Mouse (Mus musculus): ENCODE results near the gene Hist2h2aa1. TPM values are rescaled to one million over a fixed set of nuclear protein-coding genes. Genes with fewer than 3 reads are reported as not detected.

Gene Hist2h2aa1
- polyA plus RNA-seq, 2 experiments = 18.1 to 44.2 TPM

DNA sequence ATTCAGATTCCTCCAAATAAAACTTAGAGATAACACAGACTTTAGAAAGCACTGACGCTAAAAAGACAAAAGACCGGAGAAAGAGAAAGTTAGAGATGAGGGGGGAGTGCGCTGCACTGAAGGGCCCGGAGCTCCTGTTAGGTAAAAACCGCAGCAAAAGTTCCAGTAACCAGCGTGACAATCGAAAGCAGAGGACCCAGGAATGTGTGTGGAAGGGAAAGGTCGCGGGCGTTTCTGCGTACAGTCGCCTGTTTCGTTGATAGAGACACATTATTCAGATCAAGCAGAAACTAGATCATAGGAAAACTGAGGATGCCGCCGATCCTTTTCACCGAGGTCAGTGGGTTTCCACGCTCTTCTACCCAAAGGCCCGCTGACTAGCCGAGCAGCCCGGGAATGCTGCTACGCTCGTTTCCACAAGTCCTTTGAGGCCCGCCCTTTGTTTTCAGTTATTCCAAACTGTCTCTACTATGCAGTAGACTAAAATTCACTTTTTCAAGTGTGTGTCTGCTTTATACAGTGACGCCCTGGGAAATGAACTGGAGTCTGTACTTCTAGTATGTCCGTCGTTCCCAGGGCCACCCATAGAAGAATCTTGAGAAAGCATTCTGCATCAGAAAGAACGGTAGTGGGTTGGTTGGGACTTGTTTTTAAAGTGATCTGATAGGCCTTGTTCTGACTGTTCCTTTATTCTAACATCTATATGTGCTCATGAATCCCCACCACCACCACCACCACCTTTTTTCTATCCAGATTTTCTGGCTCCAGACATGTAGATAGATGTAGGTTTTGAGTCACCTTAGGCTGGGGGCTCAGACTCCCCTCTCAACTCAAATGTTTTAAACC is 18.5 kb downstream of the Hist2h2aa1 start:
- peak overlapping the region; percentile 78 for H3K4me2 ChIP-seq (replicated peaks; ENCODE audit: low read depth, low read length, severe bottlenecking)
- no peaks in the 10 kb centered on the region for H3K36me3 ChIP-seq (ENCODE audit: control insufficient read depth, insufficient read depth, low read length)
- peaks cover 17% of the 10 kb centered on the region for H3K4me1 ChIP-seq (ENCODE audit: control insufficient read depth, insufficient read depth, low read length)
- H3K27me3 ChIP-seq (ENCODE audit: control insufficient read depth, insufficient read depth, low read length) = no peaks in the 10 kb centered on the region
- peak overlapping the region; percentile 75 for H3K9ac ChIP-seq (ENCODE audit: low read depth, low read length, severe bottlenecking)
- no peak for TF ChIP-seq POLR2A (IDR thresholded peaks at IDR 0.05; ENCODE audit: borderline replicate concordance, extremely low read depth, insufficient read depth, insufficient read length)
- no peaks in the 10 kb centered on the region for H3K9me3 ChIP-seq (ENCODE audit: control insufficient read depth, low read length)
- H3K4me3 ChIP-seq (replicated peaks; ENCODE audit: low read length) = peak overlapping the region; percentile 60
- H3K27ac ChIP-seq (replicated peaks; ENCODE audit: low read depth, low read length) = peak overlapping the region; percentile 98
- DNase-seq (ENCODE audit: low spot score) (peak; percentile 62), ATAC-seq (ENCODE audit: low FRiP score, low read depth) (peak; percentile 27; the same call in 1 of the 2 replicates)
- 9% methylated on average over 27 of the region's 27 CpGs for WGBS

DNA sequence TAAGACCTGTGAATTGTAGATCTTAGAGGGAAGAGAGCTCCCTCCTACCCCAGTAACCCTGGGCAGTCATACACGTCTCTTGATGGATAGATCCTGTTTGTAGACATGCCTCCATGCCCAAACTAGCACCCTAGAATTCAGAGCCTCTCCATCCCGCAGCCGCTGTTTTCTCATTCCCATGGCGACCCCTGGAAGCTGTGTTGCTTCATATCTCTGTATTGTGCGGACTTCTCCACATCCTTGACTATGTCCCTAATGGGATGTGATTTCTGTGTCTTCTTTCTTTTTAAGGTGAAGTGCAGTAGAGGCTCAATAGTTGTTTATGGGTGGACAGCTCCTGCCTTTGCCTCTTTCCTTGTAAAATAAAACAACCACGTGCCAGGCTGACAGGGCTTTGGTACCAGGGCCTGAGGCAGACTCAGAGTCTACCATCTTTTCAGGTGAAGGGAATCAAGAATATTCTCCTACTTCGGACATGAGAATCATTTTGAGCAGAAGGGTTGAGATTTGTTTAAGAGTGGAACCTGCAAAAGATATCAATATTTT is 19.2 kb downstream of the Hist2h2aa1 start:
- DNase-seq (ENCODE audit: low spot score) = no peak

DNA sequence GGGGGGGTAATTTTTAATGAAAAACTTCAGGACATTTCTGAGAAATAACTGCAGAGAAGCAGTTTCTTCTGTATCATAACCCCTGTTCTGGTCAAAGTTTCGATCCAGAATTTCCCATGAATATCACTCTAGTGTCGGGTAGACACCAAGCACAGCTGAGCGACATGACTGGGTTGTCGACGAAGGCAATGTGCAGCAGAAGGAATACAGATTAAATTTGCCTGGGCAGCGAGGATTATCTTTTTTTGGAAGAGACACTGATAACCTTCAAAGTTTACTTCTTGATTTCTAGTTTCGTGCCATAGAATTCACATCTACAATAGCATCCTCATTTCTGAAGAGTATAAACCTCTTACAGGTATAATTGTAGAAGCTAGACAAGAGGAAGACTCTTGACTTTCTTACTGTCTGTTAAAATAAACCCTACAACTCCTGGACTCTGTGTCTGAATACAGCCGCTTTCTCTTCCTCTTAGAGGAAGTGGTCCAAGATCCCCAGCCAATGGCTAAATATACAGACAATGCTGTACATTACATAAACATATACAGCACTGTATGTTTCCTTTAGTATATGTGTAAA is 20.9 kb downstream of the Hist2h2aa1 start:
- Histone ChIP-seq H3K27me3 (ENCODE audit: control insufficient read depth, insufficient read depth, low read length) (no peaks in the 10 kb centered on the region), H3K36me3 (ENCODE audit: control insufficient read depth, insufficient read depth, low read length) (no peaks in the 10 kb centered on the region), H3K4me3 (replicated peaks; ENCODE audit: low read length) (no peak overlapping the region), H3K27ac (replicated peaks; ENCODE audit: low read depth, low read length) (no peak overlapping the region), H3K4me2 (replicated peaks; ENCODE audit: low read depth, low read length, severe bottlenecking) (no peak overlapping the region), H3K9me3 (ENCODE audit: control insufficient read depth, low read length) (no peaks in the 10 kb centered on the region), H3K9ac (ENCODE audit: low read depth, low read length, severe bottlenecking) (no peak overlapping the region), H3K4me1 (ENCODE audit: control insufficient read depth, insufficient read depth, low read length) (peaks cover 17% of the 10 kb centered on the region)
- ATAC-seq (ENCODE audit: low FRiP score, low read depth) = no peak
- no peak for DNase-seq (ENCODE audit: low spot score)
- 89% methylated on average over 8 of the region's 8 CpGs for WGBS
- TF ChIP-seq POLR2A (IDR thresholded peaks at IDR 0.05; ENCODE audit: borderline replicate concordance, extremely low read depth, insufficient read depth, insufficient read length) = no peak

More for the DNA sequence above, 19.2 kb downstream of the Hist2h2aa1 start:
- H3K4me2 ChIP-seq (replicated peaks; ENCODE audit: low read depth, low read length, severe bottlenecking) = peak overlapping the region; percentile 78
- ATAC-seq (ENCODE audit: low FRiP score, low read depth) = no peak
- H3K4me1 ChIP-seq (ENCODE audit: control insufficient read depth, insufficient read depth, low read length) = peaks cover 17% of the 10 kb centered on the region
- no peaks in the 10 kb centered on the region for H3K36me3 ChIP-seq (ENCODE audit: control insufficient read depth, insufficient read depth, low read length)
- no peaks in the 10 kb centered on the region for H3K27me3 ChIP-seq (ENCODE audit: control insufficient read depth, insufficient read depth, low read length)
- peak overlapping the region; percentile 98 for H3K27ac ChIP-seq (replicated peaks; ENCODE audit: low read depth, low read length)
- no peaks in the 10 kb centered on the region for H3K9me3 ChIP-seq (ENCODE audit: control insufficient read depth, low read length)
- H3K9ac ChIP-seq (ENCODE audit: low read depth, low read length, severe bottlenecking) = no peak overlapping the region
- no peak for TF ChIP-seq POLR2A (IDR thresholded peaks at IDR 0.05; ENCODE audit: borderline replicate concordance, extremely low read depth, insufficient read depth, insufficient read length)
- 71% methylated on average over 7 of the region's 7 CpGs for WGBS
- peak overlapping the region; percentile 60; the same call in 1 of the 2 replicates for H3K4me3 ChIP-seq (replicated peaks; ENCODE audit: low read length)

DNA sequence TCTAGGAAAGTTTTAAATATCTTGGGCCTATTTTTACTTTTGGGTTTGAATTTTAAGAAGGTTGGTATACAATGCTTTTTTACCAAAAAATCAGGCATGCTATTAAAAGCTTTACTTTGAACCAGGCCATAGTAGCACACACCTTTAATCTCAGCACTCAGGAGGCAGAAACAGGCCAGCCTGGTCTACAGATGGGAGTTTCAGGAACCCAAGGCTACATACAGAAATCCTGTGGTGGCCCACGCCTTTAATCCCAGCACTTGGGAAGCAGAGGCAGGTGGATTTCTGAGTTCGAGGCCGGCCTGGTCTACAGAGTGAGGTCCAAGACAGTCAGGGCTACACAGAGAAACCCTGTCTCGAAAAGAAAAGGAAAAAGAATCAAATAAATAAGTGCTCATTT is 22.2 kb downstream of the Hist2h2aa1 start:
- Histone ChIP-seq H3K9me3 (ENCODE audit: control insufficient read depth, low read length) (no peaks in the 10 kb centered on the region), H3K9ac (ENCODE audit: low read depth, low read length, severe bottlenecking) (no peak overlapping the region), H3K27me3 (ENCODE audit: control insufficient read depth, insufficient read depth, low read length) (no peaks in the 10 kb centered on the region), H3K36me3 (ENCODE audit: control insufficient read depth, insufficient read depth, low read length) (no peaks in the 10 kb centered on the region), H3K4me3 (replicated peaks; ENCODE audit: low read length) (no peak overlapping the region), H3K4me2 (replicated peaks; ENCODE audit: low read depth, low read length, severe bottlenecking) (peak overlapping the region; percentile 44; the same call in 1 of the 2 replicates), H3K4me1 (ENCODE audit: control insufficient read depth, insufficient read depth, low read length) (peaks cover 8% of the 10 kb centered on the region), H3K27ac (replicated peaks; ENCODE audit: low read depth, low read length) (peak overlapping the region; percentile 89)
- no peak for ATAC-seq (ENCODE audit: low FRiP score, low read depth)
- 85% methylated on average over 4 of the region's 4 CpGs for WGBS
- DNase-seq (ENCODE audit: low spot score) = no peak
- TF ChIP-seq POLR2A (IDR thresholded peaks at IDR 0.05; ENCODE audit: borderline replicate concordance, extremely low read depth, insufficient read depth, insufficient read length) = no peak

DNA sequence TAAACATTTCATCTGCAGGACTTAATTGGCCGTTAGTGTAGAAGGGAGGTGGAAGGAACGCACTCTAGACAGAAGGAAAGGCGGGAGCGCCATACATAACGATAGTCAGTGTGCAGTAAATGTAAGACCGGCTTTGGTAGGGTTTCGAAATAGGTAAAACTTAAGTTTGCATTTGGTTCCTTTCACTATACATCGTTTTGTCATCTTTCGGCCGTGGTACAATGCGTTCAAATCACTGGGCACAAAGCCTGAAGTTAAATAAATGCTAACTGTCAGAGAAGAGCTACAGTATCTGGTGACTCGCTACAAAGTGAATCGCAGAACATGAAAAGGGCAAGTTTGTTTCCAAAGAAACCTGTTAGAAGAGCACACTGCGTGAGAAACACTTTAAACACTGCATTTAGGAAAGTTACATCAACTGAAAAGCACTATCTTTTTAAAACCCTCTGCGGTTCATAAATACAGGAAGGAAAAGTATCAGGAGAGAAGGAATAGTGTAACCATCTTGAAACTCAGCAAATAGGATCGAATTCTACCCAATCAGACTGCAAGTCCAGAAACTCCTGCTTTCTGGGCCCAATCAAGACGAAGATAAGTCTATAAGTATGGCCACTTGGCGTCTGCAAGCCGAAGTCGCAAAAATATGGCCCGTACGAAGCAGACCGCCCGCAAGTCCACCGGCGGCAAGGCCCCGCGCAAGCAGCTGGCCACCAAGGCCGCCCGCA is 22.9 kb downstream of the Hist2h2aa1 start, which contains the start of gene Hist2h3b:
TSS of gene Hist2h3b (plus strand) at position 604 of the 725 bp plus-strand sequence.
- peak; percentile 92; the same call in 1 of the 2 replicates for TF ChIP-seq POLR2A (IDR thresholded peaks at IDR 0.05; ENCODE audit: borderline replicate concordance, extremely low read depth, insufficient read depth, insufficient read length)
- Histone ChIP-seq H3K9me3 (ENCODE audit: control insufficient read depth, low read length) (no peaks in the 10 kb centered on the region), H3K27me3 (ENCODE audit: control insufficient read depth, insufficient read depth, low read length) (no peaks in the 10 kb centered on the region), H3K36me3 (ENCODE audit: control insufficient read depth, insufficient read depth, low read length) (no peaks in the 10 kb centered on the region), H3K4me3 (replicated peaks; ENCODE audit: low read length) (peak within 1 kb of the TSS; percentile 53), H3K4me2 (replicated peaks; ENCODE audit: low read depth, low read length, severe bottlenecking) (peak within 1 kb of the TSS; percentile 87), H3K27ac (replicated peaks; ENCODE audit: low read depth, low read length) (peak within 1 kb of the TSS; percentile 96), H3K9ac (ENCODE audit: low read depth, low read length, severe bottlenecking) (peak within 1 kb of the TSS; percentile 58), H3K4me1 (ENCODE audit: control insufficient read depth, insufficient read depth, low read length) (peaks cover 8% of the 10 kb centered on the region)
- 25% methylated on average over 24 of the region's 30 CpGs for WGBS
- peak; percentile 87 for DNase-seq (ENCODE audit: low spot score)
- peak; percentile 73 for ATAC-seq (ENCODE audit: low FRiP score, low read depth)
